Mouse (Mus musculus) right cerebral cortex, adult 18-20 months (tissue): ENCODE measurements around the gene 4930402F06Rik.
A peak's percentile ranks its signal among the peaks of the same experiment; 100 is the strongest.

ENCODE experiments used
- DNase-seq: peaks from one replicate; pipeline ENCODE4 v3.0.0; 2022; ENCODE audit warnings: mixed read lengths

The 4930402F06Rik gene

GRCm38 (mm10) chr2:35337419-35337818 lies 59.6 kb downstream of the 4930402F06Rik start:
- DNase-seq = no peak

GRCm38 (mm10) chr2:35336388-35337280 lies 60.3 kb downstream of the 4930402F06Rik start, which contains the start of gene Stom:
TSS of gene Stom (minus strand) at chr2:35336976.
- peak; percentile 97 for DNase-seq

- no peak for DNase-seq
These were observed 61.4 kb downstream of the 4930402F06Rik start for GRCm38 (mm10) chr2:35335620-35336019.

GRCm38 (mm10) chr2:35333670-35334069 lies 63.3 kb downstream of the 4930402F06Rik start:
- DNase-seq = no peak

GRCm38 (mm10) chr2:35331205-35331604 lies 65.8 kb downstream of the 4930402F06Rik start:
- DNase-seq = no peak

- DNase-seq = no peak
These were observed 67.9 kb downstream of the 4930402F06Rik start for GRCm38 (mm10) chr2:35329061-35329460.

- DNase-seq = no peak
These were observed 68.7 kb downstream of the 4930402F06Rik start for GRCm38 (mm10) chr2:35328064-35328792.

- no peak for DNase-seq
These were observed 69.4 kb downstream of the 4930402F06Rik start for GRCm38 (mm10) chr2:35327583-35327982.

- DNase-seq = no peak
These were observed 70.0 kb downstream of the 4930402F06Rik start for GRCm38 (mm10) chr2:35326931-35327330.

- no peak for DNase-seq
These were observed 71.0 kb downstream of the 4930402F06Rik start for GRCm38 (mm10) chr2:35325930-35326329.
